In the genomic region with DNA sequence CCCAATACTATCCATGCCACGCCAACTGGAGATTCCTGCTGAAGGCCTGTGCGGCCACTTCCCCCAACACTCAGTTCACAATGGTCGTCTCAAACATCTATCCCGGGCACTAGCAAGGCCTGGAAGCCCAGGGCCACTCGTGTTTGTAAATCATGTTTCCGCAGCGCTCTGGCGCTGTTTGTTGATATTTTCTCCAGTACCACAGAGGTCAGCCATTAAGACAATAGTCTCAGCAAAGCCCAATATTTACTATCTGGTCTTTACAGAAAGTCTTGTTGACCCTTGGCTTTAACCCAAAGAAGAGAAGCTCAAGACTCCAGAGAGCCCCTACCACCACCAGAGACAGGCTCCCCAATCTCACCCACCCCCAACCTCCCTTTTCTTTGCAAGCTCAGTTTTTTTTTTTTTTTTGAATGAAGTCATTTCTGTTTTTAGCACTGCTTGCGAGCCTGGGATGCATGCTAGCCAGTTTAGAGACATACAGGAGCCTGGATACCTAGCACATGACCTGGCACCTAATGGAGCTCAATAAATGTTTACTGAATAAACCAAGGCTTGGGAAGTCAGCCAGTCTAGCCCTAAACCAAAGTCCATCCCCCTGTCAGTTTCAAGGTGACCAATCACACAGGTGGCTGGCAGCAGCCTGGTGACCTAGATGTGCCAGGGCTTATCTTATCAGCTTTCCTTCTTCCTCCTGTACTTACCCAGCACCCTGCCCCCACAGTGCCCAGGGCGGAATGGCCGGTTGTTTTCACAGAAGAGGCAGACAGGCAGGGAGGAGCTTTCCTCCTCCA, we compare ENCODE assay signal across 8 mouse cellular contexts. TPM values are rescaled to one million over a fixed set of nuclear protein-coding genes. Genes with fewer than 3 reads are reported as not detected.
DNase-seq lines count a peak whose midpoint lies in the region; ATAC-seq lines count a peak whose summit lies in the region.

No protein-coding gene starts in this region.

- 39% methylated on average over 11 of the region's 11 CpGs for WGBS in heart, embryonic 15.5 days
- 29% methylated on average over 11 of the region's 11 CpGs for WGBS in large intestine, adult 2 months

- H3K4me1 ChIP-seq in heart, embryonic 15.5 days (replicated peaks), result peaks cover 89% of the 10 kb centered on the region

- no peaks in the 10 kb centered on the region for H3K9me3 ChIP-seq in heart, embryonic 15.5 days (replicated peaks)

- H3K4me2 ChIP-seq in heart, embryonic 15.5 days, result peak overlapping the region; percentile 36

- peak overlapping the region; percentile 94 for H3K27ac ChIP-seq in heart, embryonic 15.5 days

- peak; percentile 73 for ATAC-seq in heart, embryonic 15.5 days (replicated peaks; ENCODE audit: insufficient number of reproducible peaks, insufficient read depth, low FRiP score, low read depth)
- ATAC-seq in erythroid progenitor cell, adult 5-6 weeks (replicated peaks; ENCODE audit: low FRiP score, poor library complexity, severe bottlenecking), result no peak

- peak; percentile 30 for DNase-seq in Muller cell, postnatal 12 days (ENCODE audit: inconsistent ontology term)
- DNase-seq in c-Kit-positive CD71-positive TER-119-negative erythroid progenitor cells, embryonic 14.5 days (ENCODE audit: low read depth), result peak; percentile 4
- DNase-seq in large intestine, adult 2 months (ENCODE audit: low read depth, low spot score), result peak; percentile 84
- peak; percentile 81 for DNase-seq in ovary, postnatal 36 days (ENCODE audit: low spot score)
- no peak for DNase-seq in thymus, adult 18-20 months
- no peak for DNase-seq in B cell, adult 2 months

- H3K36me3 ChIP-seq in heart, embryonic 15.5 days, result peaks cover 7% of the 10 kb centered on the region; the same call in 1 of the 2 replicates

- H3K9ac ChIP-seq in heart, embryonic 15.5 days, result no peak overlapping the region

- no peak overlapping the region for H3K4me3 ChIP-seq in heart, embryonic 15.5 days

- H3K27me3 ChIP-seq in heart, embryonic 15.5 days, result no peaks in the 10 kb centered on the region

RNA-seq across cellular contexts. Expression of a gene that starts 31.8 kb away (rescaled TPM):
- polyA plus RNA-seq in heart, embryonic 15.5 days (2015; fragmentation: Nextera tagmentation; extraction: Ambion mirVana), result 20.8 and 23.1 TPM in 2 replicates
- polyA plus RNA-seq in large intestine, adult 2 months (2012; rRNA removed), result 5.1 and 8.3 TPM in 2 replicates
- total RNA-seq in erythroid progenitor cell, adult 5-6 weeks (2015; ENCODE audit: low replicate concordance), result 0.36 and 2.9 TPM in 2 replicates
- 0.13 and 1.5 TPM in 2 replicates for total RNA-seq in erythroid progenitor cell, adult 5-6 weeks (2017; ENCODE audit: low replicate concordance)

Comparison
In these comparisons a context has a peak if more than half of its experiments do, and no peak if none do; other contexts are left out.
1. DNase-seq: peak in Muller cell, postnatal 12 days (single experiment), c-Kit-positive CD71-positive TER-119-negative erythroid progenitor cells, embryonic 14.5 days (single experiment), large intestine, adult 2 months (single experiment) and ovary, postnatal 36 days (single experiment); none in thymus, adult 18-20 months (0 of 2) and B cell, adult 2 months (0 of 2).